Mouse (Mus musculus) stomach, postnatal 0 days (tissue): ENCODE results near the gene Rapgefl1. TPM values are rescaled to one million over a fixed set of nuclear protein-coding genes. Genes with fewer than 3 reads are reported as not detected.
A peak's percentile ranks its signal among the peaks of the same experiment; 100 is the strongest.

Experiments
- ATAC-seq: fragments of 200-750 bp; cut with Nextera tagmentation; 2 replicates; pipeline ENCODE4 v1.8.0; 2017; ENCODE audit not compliant: low FRiP score, low TSS enrichment
- DNase-seq: peaks from one replicate; pipeline ENCODE4 v3.0.0-alpha.2; 2016; ENCODE audit warnings: low spot score
- H3K27ac ChIP-seq: fragments of 300-500 bp; sonication (generic); replicated peaks from 2 replicates; pipeline ENCODE4 v1.5.1; 2014; ENCODE audit warnings: mild to moderate bottlenecking, control low read depth
- H3K27me3 ChIP-seq: fragments of 300-500 bp; sonication (generic); 2 replicates; pipeline ENCODE4 v1.6.1; 2014; ENCODE audit warnings: low read length; ENCODE audit not compliant: control insufficient read depth, insufficient read depth
- H3K36me3 ChIP-seq: fragments of 300-500 bp; sonication (generic); 2 replicates; pipeline ENCODE4 v1.6.1; 2014; ENCODE audit warnings: low read length, mixed read lengths; ENCODE audit not compliant: control insufficient read depth, insufficient read depth
- H3K4me1 ChIP-seq: fragments of 300-500 bp; sonication (generic); replicated peaks from 2 replicates; pipeline ENCODE4 v1.6.1; 2014; ENCODE audit warnings: antibody characterized with exemption; ENCODE audit not compliant: control insufficient read depth, insufficient read depth
- H3K4me2 ChIP-seq: fragments of 300-500 bp; sonication (generic); replicated peaks from 2 replicates; pipeline ENCODE4 v1.6.1; 2014; ENCODE audit warnings: low read depth, mild to moderate bottlenecking, control low read depth, moderate library complexity
- H3K4me3 ChIP-seq: fragments of 300-500 bp; sonication (generic); 2 replicates; pipeline ENCODE4 v1.5.1; 2014; ENCODE audit warnings: low read depth, low read length, control low read depth
- H3K9ac ChIP-seq: fragments of 300-500 bp; sonication (generic); 2 replicates; pipeline ENCODE4 v1.6.1; 2014; ENCODE audit warnings: mild to moderate bottlenecking, low read length, control low read depth, mixed read lengths
- H3K9me3 ChIP-seq: fragments of 300-500 bp; sonication (generic); 2 replicates; pipeline ENCODE4 v1.6.1; 2016; ENCODE audit warnings: low read length; ENCODE audit not compliant: control insufficient read depth
- CTCF ChIP-seq: IDR thresholded peaks from 2 replicates; pipeline ENCODE4 v1.5.1; 2016; ENCODE audit warnings: antibody characterized with exemption, low read depth, mild to moderate bottlenecking, moderate library complexity
- EP300 ChIP-seq: optimal IDR thresholded peaks from 2 replicates; pipeline ENCODE3; 2016; ENCODE audit warnings: antibody characterized with exemption
- WGBS: fragments of 180-500 bp; shearing (Covaris S2); extraction: QIAGEN DNeasy Blood & Tissue Kit; methylation state at CpG from one replicate; pipeline ENCODE4 v1.1.7; 2014; 5-methylcytosine and 5-hydroxymethylcytosine counted together
- polyA plus RNA-seq: library from polyadenylated mRNA; unstranded; fragments of >200 nt; fragmentation: Nextera tagmentation; extraction: Ambion mirVana; gene quantifications from 2 replicates; pipeline ENCODE4 v1.2.1, GENCODE M21; 2015

Rapgefl1 gene
- polyA plus RNA-seq, 1 experiment from 2014 or later = 6.9 TPM

DNA sequence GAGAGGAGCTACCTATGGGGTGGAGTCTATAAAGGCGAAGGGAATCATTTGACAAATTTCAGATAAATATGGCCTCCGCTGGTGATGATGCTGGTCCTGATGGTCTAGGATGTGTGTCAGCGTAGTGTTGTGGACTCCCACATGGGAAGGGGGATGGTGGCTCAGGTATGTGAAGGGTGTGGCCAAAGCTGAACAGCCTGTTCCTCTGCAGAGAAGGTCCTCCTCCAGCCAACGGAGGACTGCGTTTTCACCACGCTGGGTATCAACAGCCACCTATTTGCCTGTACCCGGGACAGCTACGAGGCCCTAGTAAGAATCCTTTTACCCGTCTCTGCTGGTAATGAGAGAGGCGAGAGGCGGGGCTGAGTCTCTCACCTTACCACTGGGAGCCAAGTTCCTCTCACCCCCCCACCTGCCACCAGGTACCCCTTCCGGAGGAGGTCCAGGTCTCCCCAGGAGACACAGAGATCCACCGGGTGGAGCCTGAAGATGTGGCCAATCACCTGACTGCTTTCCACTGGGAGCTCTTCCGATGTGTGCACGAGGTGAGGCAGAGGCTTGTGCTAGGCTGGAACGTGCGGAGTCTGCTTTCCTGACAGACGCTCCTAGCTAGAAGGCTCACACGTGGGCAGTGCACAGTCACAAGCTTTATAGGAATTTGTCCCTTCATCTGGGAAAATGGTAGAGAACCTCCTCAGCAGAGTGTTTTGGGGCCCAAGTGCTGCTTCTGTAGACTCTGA lies 10.4 kb downstream of the Rapgefl1 start:
- H3K4me1 ChIP-seq = 0 out of 2 replicates have a peak, but pooled peaks cover 2% of the 10 kb centered on the region
- DNase-seq (no peak), ATAC-seq (no peak)
- peaks cover 3% of the 10 kb centered on the region; the same call in 1 of the 2 replicates for H3K36me3 ChIP-seq
- no peak overlapping the region for H3K27ac ChIP-seq
- TF ChIP-seq EP300 (no peak), CTCF (no peak)
- no peak overlapping the region for H3K4me3 ChIP-seq
- H3K9me3 ChIP-seq = no peaks in the 10 kb centered on the region
- H3K9ac ChIP-seq = no peak overlapping the region
- 58% methylated on average over 19 of the region's 19 CpGs for WGBS
- no peaks in the 10 kb centered on the region for H3K27me3 ChIP-seq
- no peak overlapping the region for H3K4me2 ChIP-seq

DNA sequence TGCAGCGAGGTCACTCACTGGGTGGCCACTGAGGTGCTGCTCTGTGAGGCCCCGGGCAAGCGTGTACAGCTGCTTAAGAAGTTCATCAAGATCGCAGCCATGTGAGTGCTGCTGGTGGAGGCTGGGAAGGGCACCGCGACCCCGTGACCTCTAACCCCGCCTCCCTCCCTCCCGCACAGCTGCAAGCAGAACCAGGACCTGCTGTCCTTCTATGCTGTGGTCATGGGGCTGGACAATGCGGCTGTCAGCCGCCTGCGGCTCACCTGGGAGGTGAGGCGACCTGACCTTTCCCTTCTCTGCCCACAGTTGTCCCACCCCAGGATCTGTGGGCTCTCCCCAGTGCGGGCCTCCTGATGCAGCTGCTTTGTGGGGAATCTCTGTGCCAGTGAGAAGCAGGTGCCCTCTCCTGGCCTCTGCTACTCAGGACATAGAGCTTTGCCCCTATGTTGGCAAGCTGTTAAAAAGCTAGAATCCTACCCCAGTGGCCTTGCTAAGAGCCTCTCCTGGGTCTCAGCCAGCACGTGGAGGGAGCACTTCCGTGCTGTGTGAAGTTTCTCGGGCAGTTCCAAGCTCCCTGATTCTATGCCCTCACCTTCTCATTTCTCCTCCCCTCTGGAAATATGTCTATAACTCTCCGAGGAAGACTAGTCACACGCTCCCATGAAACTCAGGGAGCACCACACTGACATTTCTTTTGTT lies 12.8 kb downstream of the Rapgefl1 start:
- Histone ChIP-seq H3K4me2 (no peak overlapping the region), H3K27me3 (no peaks in the 10 kb centered on the region), H3K9ac (no peak overlapping the region), H3K9me3 (no peaks in the 10 kb centered on the region), H3K4me1 (0 out of 2 replicates have a peak, but pooled peaks cover 2% of the 10 kb centered on the region), H3K4me3 (no peak overlapping the region), H3K36me3 (peaks cover 3% of the 10 kb centered on the region; the same call in 1 of the 2 replicates), H3K27ac (no peak overlapping the region; the same call in 1 of the 2 replicates)
- 21% methylated on average over 19 of the region's 19 CpGs for WGBS
- no peak for DNase-seq
- ATAC-seq = 0 out of 2 replicates have a peak, but pooled peaks have one; percentile 8
- TF ChIP-seq EP300 (no peak), CTCF (0 out of 2 replicates have a peak, but pooled peaks have one; percentile 17)

DNA sequence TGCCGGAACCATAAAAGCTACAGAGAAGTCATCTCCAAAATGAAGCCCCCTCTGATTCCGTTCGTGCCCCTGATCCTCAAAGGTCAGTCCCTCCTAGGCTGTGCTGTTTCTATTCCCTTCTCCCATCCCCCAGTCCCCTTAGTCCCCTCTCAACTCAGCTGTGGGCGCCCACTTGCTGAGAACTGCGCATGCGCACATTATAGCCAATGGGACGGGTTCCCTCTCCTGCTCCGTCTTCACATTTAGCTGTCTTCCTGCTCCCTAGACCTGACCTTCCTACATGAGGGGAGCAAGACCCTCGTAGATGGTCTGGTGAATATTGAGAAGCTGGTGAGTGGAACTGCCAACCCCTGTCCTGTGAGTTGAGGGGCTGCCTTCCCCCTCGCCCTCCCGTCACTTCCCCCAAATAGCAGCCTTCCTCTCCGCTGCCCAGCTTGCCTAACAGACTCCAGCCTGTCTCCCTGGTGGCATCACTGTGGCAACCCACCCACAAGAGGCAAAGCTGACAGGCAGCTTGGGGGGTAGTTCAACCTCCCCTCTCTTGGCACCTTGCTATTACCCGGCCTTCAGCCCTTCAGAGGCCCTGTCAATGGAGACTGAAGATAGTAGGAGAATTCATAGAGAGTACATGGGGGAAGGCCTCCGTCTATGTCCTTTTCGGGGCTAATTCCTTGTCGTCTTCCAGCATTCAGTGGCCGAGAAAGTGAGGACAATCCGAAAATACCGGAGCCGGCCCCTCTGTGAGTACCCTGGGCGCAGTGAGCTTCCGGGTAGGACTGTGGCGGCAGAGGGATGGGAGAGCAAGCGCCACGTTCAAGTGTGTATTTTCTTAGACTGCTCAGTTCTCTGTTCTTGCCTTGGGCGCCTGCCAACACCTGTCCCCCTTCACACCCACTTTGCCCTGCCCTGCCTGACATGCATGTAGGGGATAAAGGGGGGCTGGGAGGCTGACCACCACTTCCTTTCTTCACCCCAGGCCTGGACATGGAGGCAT lies 13.8 kb downstream of the Rapgefl1 start:
- H3K4me1 ChIP-seq = 0 out of 2 replicates have a peak, but pooled peaks cover 2% of the 10 kb centered on the region
- no peak overlapping the region for H3K9ac ChIP-seq
- no peak overlapping the region for H3K4me3 ChIP-seq
- peak overlapping the region; percentile 8; the same call in 1 of the 2 replicates for H3K4me2 ChIP-seq
- no peaks in the 10 kb centered on the region for H3K9me3 ChIP-seq
- WGBS = 69% methylated on average over 25 of the region's 26 CpGs
- DNase-seq (no peak), ATAC-seq (no peak)
- H3K27me3 ChIP-seq = no peaks in the 10 kb centered on the region
- TF ChIP-seq CTCF (no peak), EP300 (no peak)
- H3K36me3 ChIP-seq = peaks cover 3% of the 10 kb centered on the region; the same call in 1 of the 2 replicates
- no peak overlapping the region for H3K27ac ChIP-seq

GRCm38 (mm10) chr11:98854116-98854515 lies 17.5 kb downstream of the Rapgefl1 start:
- Histone ChIP-seq H3K9me3 (no peaks in the 10 kb centered on the region), H3K27ac (no peak overlapping the region), H3K27me3 (no peaks in the 10 kb centered on the region), H3K4me1 (0 out of 2 replicates have a peak, but pooled peaks cover 2% of the 10 kb centered on the region), H3K36me3 (peaks cover 3% of the 10 kb centered on the region; the same call in 1 of the 2 replicates), H3K4me3 (no peak overlapping the region), H3K9ac (no peak overlapping the region), H3K4me2 (no peak overlapping the region)
- ATAC-seq (no peak), DNase-seq (no peak)
- TF ChIP-seq EP300 = no peak
- no peak for TF ChIP-seq CTCF
- WGBS = 69% methylated on average over 8 of the region's 8 CpGs

- DNase-seq (no peak), ATAC-seq (no peak)
- H3K9me3 ChIP-seq = no peaks in the 10 kb centered on the region
- H3K27ac ChIP-seq = no peak overlapping the region
- 71% methylated on average over 2 of the region's 2 CpGs for WGBS
- H3K4me3 ChIP-seq = no peak overlapping the region
- H3K9ac ChIP-seq = no peak overlapping the region
- peaks cover 3% of the 10 kb centered on the region; the same call in 1 of the 2 replicates for H3K36me3 ChIP-seq
- H3K4me2 ChIP-seq = no peak overlapping the region
- TF ChIP-seq CTCF = no peak
- no peak for TF ChIP-seq EP300
- 0 out of 2 replicates have a peak, but pooled peaks cover under 1% of the 10 kb centered on the region for H3K4me1 ChIP-seq
- no peaks in the 10 kb centered on the region for H3K27me3 ChIP-seq
Observed at GRCm38 (mm10) chr11:98854659-98855058, 18.1 kb downstream of the Rapgefl1 start.
